Mouse (Mus musculus) neutrophil, adult 5-6 weeks (primary cell): ENCODE data around the gene Cd47. TPM values are rescaled to one million over a fixed set of nuclear protein-coding genes. Genes with fewer than 3 reads are reported as not detected.

Source experiments
- ATAC-seq: fragments of 151-379, 151-347 bp; 2 replicates; pipeline ENCODE4 v1.8.0; 2017; ENCODE audit warnings: mild to moderate bottlenecking, moderate TSS enrichment; ENCODE audit not compliant: insufficient number of reproducible peaks, poor library complexity, low FRiP score, severe bottlenecking; ENCODE audit errors: extremely low read depth
- total RNA-seq: library from RNA; stranded (forward); fragments of 200-1000 nt; gene quantifications from 2 replicates; pipeline ENCODE4 v1.2.3, GENCODE M21; 2017

Gene Cd47
- total RNA-seq, 1 experiment from 2014 or later: 119 TPM

- ATAC-seq: no peak
Measured at GRCm38 (mm10) chr16:49894624-49895023, 94.3 kb downstream of the Cd47 start.

GRCm38 (mm10) chr16:49896132-49896531, 95.8 kb downstream of the Cd47 start:
- no peak for ATAC-seq

GRCm38 (mm10) chr16:49901395-49901794, 101.1 kb downstream of the Cd47 start:
- ATAC-seq: no peak

GRCm38 (mm10) chr16:49902083-49902482, 101.8 kb downstream of the Cd47 start:
- no peak for ATAC-seq

GRCm38 (mm10) chr16:49904248-49904930, 104.1 kb downstream of the Cd47 start:
- ATAC-seq: no peak

- ATAC-seq: no peak
Measured at GRCm38 (mm10) chr16:49905041-49905440, 104.7 kb downstream of the Cd47 start.

- ATAC-seq: no peak
Measured at GRCm38 (mm10) chr16:49905601-49906001, 105.3 kb downstream of the Cd47 start.

GRCm38 (mm10) chr16:49906066-49906465, 105.7 kb downstream of the Cd47 start:
- ATAC-seq: no peak

- ATAC-seq: no peak
Measured at GRCm38 (mm10) chr16:49906940-49907339, 106.6 kb downstream of the Cd47 start.

- ATAC-seq: peak; percentile 49; the same call in 1 of the 2 replicates
Measured at GRCm38 (mm10) chr16:49907356-49907755, 107.0 kb downstream of the Cd47 start.

- ATAC-seq: no peak
Measured at GRCm38 (mm10) chr16:49909536-49909935, 109.2 kb downstream of the Cd47 start.

GRCm38 (mm10) chr16:49914094-49914493, 113.8 kb downstream of the Cd47 start:
- no peak for ATAC-seq

GRCm38 (mm10) chr16:49915532-49916476, 115.5 kb downstream of the Cd47 start:
- no peak for ATAC-seq

GRCm38 (mm10) chr16:49920191-49920590, 119.9 kb downstream of the Cd47 start:
- ATAC-seq: no peak

GRCm38 (mm10) chr16:49921677-49922076, 121.3 kb downstream of the Cd47 start:
- no peak for ATAC-seq

- ATAC-seq: no peak
Measured at GRCm38 (mm10) chr16:49922098-49922497, 121.8 kb downstream of the Cd47 start.

- ATAC-seq: no peak
Measured at GRCm38 (mm10) chr16:49923720-49924119, 123.4 kb downstream of the Cd47 start.

GRCm38 (mm10) chr16:49924941-49925340, 124.6 kb downstream of the Cd47 start:
- no peak for ATAC-seq

GRCm38 (mm10) chr16:49933274-49933673, 132.9 kb downstream of the Cd47 start:
- ATAC-seq: no peak

- no peak for ATAC-seq
Measured at GRCm38 (mm10) chr16:49936008-49936443, 135.7 kb downstream of the Cd47 start.
